Mouse (Mus musculus): ENCODE results near the gene Fam229a. TPM values are rescaled to one million over a fixed set of nuclear protein-coding genes. Genes with fewer than 3 reads are reported as not detected.
A peak's percentile ranks its signal among the peaks of the same experiment; 100 is the strongest.
"Not testable (repeated sequence)": the region's sequence is repeated elsewhere in the genome, so short reads cannot be mapped to it uniquely, and the experiment has no call there.

The Fam229a gene
- polyA plus RNA-seq, 1 experiment from 2014 or later: not detected

DNA sequence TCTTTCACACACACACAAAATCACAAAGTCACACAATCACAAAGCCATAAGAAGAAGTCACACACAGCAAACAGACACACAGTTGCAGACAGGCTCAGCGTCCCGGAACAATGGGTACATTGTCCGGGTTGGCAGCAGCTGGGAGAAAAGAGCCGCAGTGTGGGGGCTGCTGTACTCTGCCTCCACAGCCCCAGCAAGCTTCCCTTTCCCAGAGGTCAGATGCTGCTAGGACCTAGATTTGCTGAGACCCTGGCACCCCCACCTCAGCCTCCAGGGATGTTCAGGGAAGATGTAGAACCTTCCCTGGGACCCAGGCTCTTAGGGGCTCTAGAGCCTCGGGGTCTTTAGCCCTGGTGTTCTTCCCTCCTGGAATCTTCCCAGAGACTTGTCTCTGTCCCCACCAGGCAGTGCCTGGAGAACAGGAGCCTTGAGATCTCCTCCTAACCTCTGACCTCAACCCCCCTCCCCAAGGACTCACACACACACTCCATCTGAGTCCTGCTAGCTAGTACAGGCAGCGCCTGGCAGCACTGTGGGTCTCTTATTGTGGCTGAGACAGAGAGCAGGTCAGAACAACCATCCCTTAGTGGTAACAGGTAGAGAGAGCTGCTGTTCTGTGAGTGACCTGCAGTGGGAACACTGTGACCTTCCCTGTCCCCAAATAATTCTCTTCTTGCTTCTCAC lies 20.6 kb downstream of the Fam229a start:
- H3K4me2 ChIP-seq: no peak overlapping the region
- no peak overlapping the region for H3K4me3 ChIP-seq
- peaks cover 36% of the 10 kb centered on the region for H3K4me1 ChIP-seq
- ATAC-seq (ENCODE audit: insufficient number of reproducible peaks, low FRiP score, low TSS enrichment, low read depth): no peak
- H3K9me3 ChIP-seq: no peaks in the 10 kb centered on the region
- H3K27me3 ChIP-seq: no peaks in the 10 kb centered on the region
- H3K27ac ChIP-seq: no peak overlapping the region
- peaks cover 3% of the 10 kb centered on the region for H3K36me3 ChIP-seq
- H3K9ac ChIP-seq: no peak overlapping the region
- WGBS: 55% methylated on average over 6 of the region's 6 CpGs

DNA sequence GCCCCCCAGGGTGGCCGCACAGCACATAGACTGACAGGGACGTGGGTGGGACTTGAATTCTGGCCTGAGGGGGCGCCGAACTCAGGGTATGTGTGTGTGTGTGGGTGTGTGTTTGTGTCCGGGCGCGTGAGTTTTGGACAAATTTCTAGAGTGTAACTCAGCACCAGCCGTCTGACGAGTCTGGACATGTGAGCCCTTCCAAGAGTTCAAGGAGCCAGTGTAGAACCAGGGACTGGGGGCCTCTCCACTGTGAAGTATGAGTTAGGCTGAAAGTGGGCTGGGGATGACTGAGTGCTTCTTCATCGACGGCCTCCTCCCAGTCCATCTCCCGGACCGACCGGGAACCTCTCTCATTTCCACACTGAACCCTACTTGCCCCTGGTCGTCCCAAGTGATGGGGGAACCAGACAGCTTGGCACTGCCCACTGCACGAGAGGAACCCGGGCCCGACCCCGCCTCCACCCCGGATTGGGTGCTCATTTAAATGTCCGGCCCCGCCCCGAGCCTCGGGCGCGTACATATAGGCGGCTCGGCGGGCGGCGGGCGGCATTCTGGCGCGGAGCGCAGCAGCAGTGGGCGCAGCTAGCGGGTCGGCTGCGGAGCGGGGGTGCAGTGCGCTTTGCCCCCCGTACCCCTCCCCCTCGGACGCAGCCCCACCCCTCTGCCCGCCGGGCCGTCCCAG lies 22.2 kb downstream of the Fam229a start, which contains the start of gene Marcksl1:
Marcksl1 (plus strand) TSS at position 496 of the 682 bp plus-strand sequence.
- ATAC-seq (ENCODE audit: insufficient number of reproducible peaks, low FRiP score, low TSS enrichment, low read depth): peak; percentile 87
- 5% methylated on average over 47 of the region's 47 CpGs for WGBS
- Histone ChIP-seq H3K27me3 (no peaks in the 10 kb centered on the region), H3K4me2 (peak within 1 kb of the TSS; percentile 72), H3K27ac (peak within 1 kb of the TSS; percentile 95), H3K9me3 (no peaks in the 10 kb centered on the region), H3K9ac (peak within 1 kb of the TSS; percentile 99), H3K4me1 (peaks cover 33% of the 10 kb centered on the region), H3K36me3 (peaks cover 17% of the 10 kb centered on the region), H3K4me3 (peak within 1 kb of the TSS; percentile 96)

GRCm38 (mm10) chr4:129513891-129514290 lies 22.9 kb downstream of the Fam229a start:
- 0% methylated on average over 21 of the region's 57 CpGs for WGBS
- Histone ChIP-seq H3K27ac (peak overlapping the region; percentile 95), H3K4me3 (peak overlapping the region; percentile 96), H3K36me3 (peaks cover 24% of the 10 kb centered on the region), H3K27me3 (no peaks in the 10 kb centered on the region), H3K9me3 (no peaks in the 10 kb centered on the region), H3K4me2 (peak overlapping the region; percentile 72), H3K9ac (peak overlapping the region; percentile 99), H3K4me1 (peaks cover 31% of the 10 kb centered on the region)
- ATAC-seq (ENCODE audit: insufficient number of reproducible peaks, low FRiP score, low TSS enrichment, low read depth): no peak

GRCm38 (mm10) chr4:129514300-129514898 lies 23.4 kb downstream of the Fam229a start:
- Histone ChIP-seq H3K4me1 (peaks cover 28% of the 10 kb centered on the region), H3K9ac (peak overlapping the region; percentile 99), H3K36me3 (peaks cover 27% of the 10 kb centered on the region), H3K4me3 (peak overlapping the region; percentile 96), H3K4me2 (peak overlapping the region; percentile 72), H3K27ac (peak overlapping the region; percentile 95), H3K9me3 (no peaks in the 10 kb centered on the region), H3K27me3 (no peaks in the 10 kb centered on the region)
- 1% methylated on average over 34 of the region's 35 CpGs for WGBS
- ATAC-seq (ENCODE audit: insufficient number of reproducible peaks, low FRiP score, low TSS enrichment, low read depth): peak; percentile 20; the same call in 1 of the 2 replicates

DNA sequence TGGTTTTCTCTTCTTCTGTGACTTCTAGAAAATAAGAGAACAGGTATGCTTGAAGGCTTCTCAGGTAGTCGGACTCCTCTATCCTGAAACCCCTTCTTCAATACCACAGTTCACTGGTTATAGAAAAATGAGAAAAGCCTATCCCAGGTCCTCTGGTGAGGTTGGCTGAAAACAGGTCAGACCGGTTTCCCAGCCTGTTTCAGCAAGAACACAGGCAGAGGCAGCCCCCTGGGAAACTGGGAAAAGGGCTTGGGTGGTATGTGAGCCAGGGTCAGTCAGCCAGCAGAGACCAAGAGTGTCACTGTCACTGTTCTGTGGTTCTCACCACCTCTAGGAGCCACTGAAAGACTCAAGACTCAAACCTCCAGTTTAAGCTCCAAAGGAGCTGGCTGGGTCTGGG lies 25.9 kb downstream of the Fam229a start:
- Histone ChIP-seq H3K4me3 (no peak overlapping the region), H3K4me1 (peaks cover 17% of the 10 kb centered on the region), H3K4me2 (no peak overlapping the region), H3K36me3 (peaks cover 50% of the 10 kb centered on the region), H3K27me3 (no peaks in the 10 kb centered on the region), H3K9ac (no peak overlapping the region), H3K27ac (peak overlapping the region; percentile 63), H3K9me3 (no peaks in the 10 kb centered on the region)
- WGBS: 42% methylated on average over 2 of the region's 2 CpGs
- no peak for ATAC-seq (ENCODE audit: insufficient number of reproducible peaks, low FRiP score, low TSS enrichment, low read depth)

GRCm38 (mm10) chr4:129518519-129518918 lies 27.5 kb downstream of the Fam229a start:
- no peaks in the 10 kb centered on the region for H3K27me3 ChIP-seq
- whole genome bisulfite sequencing: 88% methylated on average over 8 of the region's 8 CpGs
- H3K4me3 ChIP-seq: no peak overlapping the region
- no peak overlapping the region for H3K4me2 ChIP-seq
- ATAC-seq (ENCODE audit: insufficient number of reproducible peaks, low FRiP score, low TSS enrichment, low read depth): no peak
- no peak overlapping the region for H3K9ac ChIP-seq
- H3K27ac ChIP-seq: no peak overlapping the region
- H3K36me3 ChIP-seq: peaks cover 65% of the 10 kb centered on the region
- H3K9me3 ChIP-seq: no peaks in the 10 kb centered on the region
- H3K4me1 ChIP-seq: peaks cover 12% of the 10 kb centered on the region

- Histone ChIP-seq H3K4me2 (no peak overlapping the region), H3K36me3 (peaks cover 89% of the 10 kb centered on the region), H3K27ac (no peak overlapping the region), H3K4me3 (no peak overlapping the region), H3K27me3 (no peaks in the 10 kb centered on the region), H3K4me1 (no peaks in the 10 kb centered on the region), H3K9ac (no peak overlapping the region), H3K9me3 (no peaks in the 10 kb centered on the region)
- no peak for ATAC-seq (ENCODE audit: insufficient number of reproducible peaks, low FRiP score, low TSS enrichment, low read depth)
- 92% methylated on average over 5 of the region's 5 CpGs for WGBS
Observed at GRCm38 (mm10) chr4:129525338-129525737, 34.3 kb downstream of the Fam229a start.

DNA sequence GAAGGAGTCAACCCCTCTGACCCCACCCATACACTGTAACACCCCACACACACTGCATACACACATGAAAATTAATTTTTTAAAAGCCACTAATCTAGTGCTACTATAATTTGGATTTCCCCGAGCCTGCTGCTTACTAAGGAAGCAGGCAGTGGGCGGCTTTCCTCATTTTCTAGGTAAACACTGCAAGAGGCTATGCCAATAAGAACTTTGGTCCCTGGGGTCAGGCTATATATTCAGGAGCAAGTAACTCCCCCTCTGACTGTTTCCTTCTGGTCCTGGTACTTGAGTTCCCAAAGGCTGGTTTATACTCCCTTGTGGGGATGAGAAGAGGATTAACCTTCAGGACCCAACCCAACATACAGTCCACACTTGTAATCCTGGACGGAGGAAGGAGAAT lies 34.9 kb downstream of the Fam229a start:
- Histone ChIP-seq H3K27me3 (no peaks in the 10 kb centered on the region), H3K27ac (no peak overlapping the region), H3K9me3 (no peaks in the 10 kb centered on the region), H3K9ac (no peak overlapping the region), H3K36me3 (peaks cover 90% of the 10 kb centered on the region), H3K4me1 (no peaks in the 10 kb centered on the region), H3K4me2 (no peak overlapping the region), H3K4me3 (no peak overlapping the region)
- no peak for ATAC-seq (ENCODE audit: insufficient number of reproducible peaks, low FRiP score, low TSS enrichment, low read depth)
- 77% methylated on average over 3 of the region's 3 CpGs for WGBS

DNA sequence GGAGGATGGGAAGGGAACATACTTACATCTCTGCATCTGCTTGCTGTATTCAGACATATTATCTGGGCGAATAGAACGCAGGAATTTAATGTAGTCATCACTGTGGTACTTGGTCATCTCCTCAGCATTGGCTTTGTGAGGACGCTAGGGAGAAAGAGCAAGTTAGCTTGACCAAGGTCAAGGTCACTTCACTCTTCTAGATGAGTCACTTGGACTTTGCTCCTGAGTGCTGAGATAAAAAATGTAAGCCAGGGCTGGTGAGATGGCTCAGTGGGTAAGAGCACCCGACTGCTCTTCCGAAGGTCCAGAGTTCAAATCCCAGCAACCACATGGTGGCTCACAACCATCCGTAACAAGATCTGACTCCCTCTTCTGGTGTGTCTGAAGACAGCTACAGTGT lies 37.9 kb downstream of the Fam229a start:
- H3K4me1 ChIP-seq; ATAC-seq (ENCODE audit: insufficient number of reproducible peaks, low FRiP score, low TSS enrichment, low read depth); H3K27ac ChIP-seq; H3K9ac ChIP-seq; H3K4me2 ChIP-seq; H3K4me3 ChIP-seq; H3K27me3 ChIP-seq; H3K9me3 ChIP-seq: not testable (repeated sequence)
- peaks cover 80% of the 10 kb centered on the region for H3K36me3 ChIP-seq
- WGBS: 94% methylated on average over 6 of the region's 6 CpGs

DNA sequence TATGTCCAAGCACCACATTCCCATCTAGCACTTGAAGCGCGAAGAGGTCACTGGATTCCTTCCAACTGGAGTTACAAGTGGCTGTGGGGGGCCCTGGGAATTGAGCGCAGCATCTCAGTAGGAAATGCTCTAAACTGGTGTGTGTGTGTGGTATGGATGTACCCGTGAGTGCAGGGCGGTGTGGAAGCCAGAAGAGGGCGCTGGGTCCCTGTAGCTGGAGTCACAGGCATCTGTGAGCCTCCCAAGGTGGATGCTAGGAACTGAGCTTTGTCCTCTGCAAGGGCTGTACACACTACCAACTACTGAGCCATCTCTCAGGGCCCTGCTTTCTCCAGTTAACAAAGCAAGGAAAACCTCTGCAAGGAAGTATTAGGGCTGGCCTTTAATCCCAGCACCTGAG lies 49.0 kb downstream of the Fam229a start:
- no peak overlapping the region for H3K4me2 ChIP-seq
- no peaks in the 10 kb centered on the region for H3K27me3 ChIP-seq
- ATAC-seq (ENCODE audit: insufficient number of reproducible peaks, low FRiP score, low TSS enrichment, low read depth): no peak
- H3K4me3 ChIP-seq: no peak overlapping the region
- no peak overlapping the region for H3K9ac ChIP-seq
- 90% methylated on average over 6 of the region's 6 CpGs for WGBS
- peaks cover 17% of the 10 kb centered on the region for H3K4me1 ChIP-seq
- H3K36me3 ChIP-seq: peaks cover 10% of the 10 kb centered on the region
- H3K27ac ChIP-seq: no peak overlapping the region
- H3K9me3 ChIP-seq: no peaks in the 10 kb centered on the region

All from limb, embryonic 15.5 days (tissue).